Mouse (Mus musculus): Measurements from ENCODE around the gene Gja3.
"Not testable (repeated sequence)": the region's sequence is repeated elsewhere in the genome, so short reads cannot be mapped to it uniquely, and the experiment has no call there.

The Gja3 gene

GRCm38 (mm10) chr14:57034135-57034534 is 23.8 kb downstream of the Gja3 start:
- DNase-seq: no peak

- no peak for DNase-seq
Measured at GRCm38 (mm10) chr14:57032850-57033249, 25.1 kb downstream of the Gja3 start.

- DNase-seq: no peak
Measured at GRCm38 (mm10) chr14:57018436-57018835, 39.5 kb downstream of the Gja3 start.

DNA sequence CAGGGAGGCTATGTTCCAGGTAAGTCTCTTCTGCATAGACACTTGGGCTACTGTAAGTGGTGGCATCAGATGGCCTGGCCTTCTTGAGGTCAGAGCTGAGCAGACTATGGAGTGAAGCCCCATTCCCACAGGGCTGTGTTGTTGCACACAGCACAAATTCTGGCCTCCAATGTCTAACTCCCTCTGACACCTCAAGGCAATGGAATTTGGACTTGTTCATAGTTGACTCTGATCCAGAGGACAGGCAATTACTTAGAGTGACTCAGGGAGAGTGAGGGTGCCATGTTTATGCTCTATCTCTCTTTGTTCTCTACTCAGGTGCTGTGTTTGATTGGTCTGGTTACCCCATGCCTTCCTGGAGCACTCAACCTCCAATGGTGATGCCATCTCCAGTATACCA is 41.1 kb downstream of the Gja3 start:
- not testable (repeated sequence) for DNase-seq

DNA sequence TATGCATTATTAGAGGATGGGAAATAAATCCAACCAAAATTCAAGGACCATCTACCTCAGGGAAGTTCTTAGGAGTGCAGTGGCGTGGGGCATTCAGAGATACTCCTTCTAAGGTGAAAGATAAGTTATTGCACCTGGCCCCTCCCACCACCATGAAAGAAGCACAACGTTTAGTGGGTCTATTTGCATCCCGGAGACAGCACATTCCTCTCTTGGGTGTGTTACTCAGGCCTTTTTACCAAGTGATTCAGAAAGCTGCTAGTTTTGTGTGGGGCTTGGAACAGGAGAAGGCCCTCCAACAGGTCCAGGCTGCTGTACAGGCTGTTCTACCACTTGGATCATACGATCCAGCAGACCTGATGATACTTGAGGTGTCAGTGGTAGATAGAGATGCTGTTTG is 69.3 kb downstream of the Gja3 start:
- no peak for DNase-seq
